Mouse (Mus musculus) CH12.LX (cell line): Measurements from ENCODE around the gene Psmd11. TPM values are rescaled to one million over a fixed set of nuclear protein-coding genes. Genes with fewer than 3 reads are reported as not detected.

Source experiments
- DNase-seq: peaks from one replicate; pipeline ENCODE4 v3.0.0-alpha.2; 2013; ENCODE audit errors: extremely low read depth
- H3K27ac ChIP-seq: 2 replicates; pipeline ENCODE4 v1.5.1; 2012; ENCODE audit warnings: low read depth, mild to moderate bottlenecking, control low read depth, moderate library complexity; ENCODE audit not compliant: insufficient read depth
- H3K27me3 ChIP-seq: replicated peaks from 2 replicates; pipeline ENCODE3; 2012; ENCODE audit warnings: inconsistent platforms
- H3K36me3 ChIP-seq, 2 experiments: replicated peaks in 1 of 2; 2 replicates each; pipeline versions ENCODE3 to v1.6.1; 2012; ENCODE audit warnings: inconsistent platforms in 1 of 2, low read length in 1 of 2, mild to moderate bottlenecking in 1 of 2, mixed read lengths in 1 of 2, moderate library complexity in 1 of 2; ENCODE audit not compliant: control insufficient read depth in 1 of 2, insufficient read depth in 1 of 2
- H3K4me1 ChIP-seq, 2 experiments: 2 replicates each; pipeline ENCODE4 v1.6.1; 2012; ENCODE audit warnings: inconsistent platforms in 1 of 2, moderate library complexity in 1 of 2; ENCODE audit not compliant: insufficient read depth in 2 of 2, control insufficient read depth in 1 of 2
- H3K4me2 ChIP-seq: 2 replicates; pipeline ENCODE4 v1.6.1; 2012; ENCODE audit warnings: low read depth, mild to moderate bottlenecking, control low read depth; ENCODE audit not compliant: poor library complexity, insufficient read depth, severe bottlenecking
- H3K4me3 ChIP-seq, 3 experiments: fragments of 150-350 bp in 1 of 3; sonication (generic) in 1 of 3; replicated peaks in 1 of 3; 2 replicates each; pipeline versions ENCODE3 to v1.5.1; 2011 to 2012; ENCODE audit warnings: low read depth in 2 of 3, low read length in 2 of 3, mild to moderate bottlenecking in 2 of 3, moderate library complexity in 2 of 3, control low read depth in 1 of 3, improper control_type of control experiment in 1 of 3, inconsistent platforms in 1 of 3, mixed read lengths in 1 of 3; ENCODE audit not compliant: poor library complexity in 1 of 3
- H3K79me2 ChIP-seq: replicated peaks from 2 replicates; pipeline ENCODE4 v1.6.1; 2012; ENCODE audit warnings: mild to moderate bottlenecking, moderate library complexity; ENCODE audit not compliant: control insufficient read depth, poor library complexity, insufficient read depth, severe bottlenecking; ENCODE audit errors: extremely low read depth
- H3K9ac ChIP-seq: 2 replicates; pipeline ENCODE4 v1.6.1; 2012; ENCODE audit warnings: low read depth, mild to moderate bottlenecking, control low read depth, moderate library complexity; ENCODE audit not compliant: insufficient read depth
- H3K9me3 ChIP-seq: replicated peaks from 2 replicates; pipeline ENCODE3; 2012; ENCODE audit warnings: low read length, inconsistent platforms, mixed read lengths
- BHLHE40 ChIP-seq: IDR thresholded peaks from 2 replicates; pipeline ENCODE4 v1.6.1; 2011; ENCODE audit warnings: mild to moderate bottlenecking, low read depth, low read length, improper control_type of control experiment
- CHD1 ChIP-seq: IDR thresholded peaks from 2 replicates; pipeline ENCODE4 v1.6.1; 2012; ENCODE audit warnings: low read depth, low read length, improper control_type of control experiment, inconsistent platforms
- CHD2 ChIP-seq: IDR thresholded peaks from 2 replicates; pipeline ENCODE4 v1.6.1; 2011; ENCODE audit warnings: low read length, improper control_type of control experiment
- CTCF ChIP-seq, 2 experiments: IDR thresholded peaks in 1 of 2; conservative IDR thresholded peaks in 1 of 2; 2 replicates each; pipeline ENCODE4 v1.5.1; 2011 to 2012; ENCODE audit warnings: low read depth in 2 of 2, low read length in 2 of 2, improper control_type of control experiment in 1 of 2, inconsistent platforms in 1 of 2, mild to moderate bottlenecking in 1 of 2, moderate library complexity in 1 of 2
- E2F4 ChIP-seq: IDR thresholded peaks from 2 replicates; pipeline ENCODE4 v1.6.1; 2011; ENCODE audit warnings: low read depth, low read length, improper control_type of control experiment; ENCODE audit not compliant: insufficient replicate concordance
- ELF1 ChIP-seq: IDR thresholded peaks from 2 replicates; pipeline ENCODE4 v1.6.1; 2014; ENCODE audit warnings: low read depth, mild to moderate bottlenecking, inconsistent platforms, low read length, improper control_type of control experiment
- EP300 ChIP-seq: IDR thresholded peaks from 2 replicates; pipeline ENCODE4 v1.6.1; 2011; ENCODE audit warnings: low read length, improper control_type of control experiment
- ETS1 ChIP-seq: conservative IDR thresholded peaks from 2 replicates; pipeline ENCODE4 v1.6.1; 2012; ENCODE audit warnings: low read depth, mild to moderate bottlenecking, inconsistent platforms, low read length, improper control_type of control experiment, moderate library complexity
- GABPA ChIP-seq: IDR thresholded peaks from 2 replicates; pipeline ENCODE4 v1.6.1; 2012; ENCODE audit warnings: low read depth, low read length, improper control_type of control experiment, inconsistent platforms; ENCODE audit not compliant: insufficient replicate concordance
- HCFC1 ChIP-seq: IDR thresholded peaks from 2 replicates; pipeline ENCODE4 v1.6.1; 2012; ENCODE audit warnings: low read depth, mild to moderate bottlenecking, inconsistent platforms, low read length, improper control_type of control experiment
- IRF4 ChIP-seq: IDR thresholded peaks from 2 replicates; pipeline ENCODE4 v1.6.1; 2014; ENCODE audit warnings: low read depth, mild to moderate bottlenecking, inconsistent platforms, low read length, improper control_type of control experiment
- JUN ChIP-seq: IDR thresholded peaks from 2 replicates; pipeline ENCODE4 v1.6.1; 2011; ENCODE audit warnings: low read depth, mild to moderate bottlenecking, low read length, improper control_type of control experiment, moderate library complexity; ENCODE audit not compliant: insufficient read depth
- JUND ChIP-seq: conservative IDR thresholded peaks from 2 replicates; pipeline ENCODE4 v1.6.1; 2011; ENCODE audit warnings: low read depth, low read length, improper control_type of control experiment
- KAT2A ChIP-seq: IDR thresholded peaks from 2 replicates; pipeline ENCODE4 v1.6.1; 2012; ENCODE audit warnings: low read length, improper control_type of control experiment, inconsistent platforms; ENCODE audit not compliant: insufficient replicate concordance
- MAFK ChIP-seq: IDR thresholded peaks from 2 replicates; pipeline ENCODE4 v1.6.1; 2011; ENCODE audit warnings: low read length, improper control_type of control experiment; ENCODE audit not compliant: insufficient replicate concordance
- MAX ChIP-seq: IDR thresholded peaks from 2 replicates; pipeline ENCODE4 v1.6.1; 2011; ENCODE audit warnings: low read length, improper control_type of control experiment
- MAZ ChIP-seq: IDR thresholded peaks from 2 replicates; pipeline ENCODE4 v1.6.1; 2012; ENCODE audit warnings: low read depth, mild to moderate bottlenecking, inconsistent platforms, low read length, improper control_type of control experiment, moderate library complexity
- MEF2A ChIP-seq: IDR thresholded peaks from 2 replicates; pipeline ENCODE4 v1.6.1; 2014; ENCODE audit warnings: low read depth, mild to moderate bottlenecking, inconsistent platforms, low read length, improper control_type of control experiment, borderline replicate concordance
- MXI1 ChIP-seq: IDR thresholded peaks from 2 replicates; pipeline ENCODE4 v1.6.1; 2011; ENCODE audit warnings: mild to moderate bottlenecking, low read depth, low read length, improper control_type of control experiment
- MYC ChIP-seq: IDR thresholded peaks from 2 replicates; pipeline ENCODE4 v1.6.1; 2011; ENCODE audit warnings: low read depth, mild to moderate bottlenecking, improper control_type of control experiment, low read length
- NELFE ChIP-seq: IDR thresholded peaks from 2 replicates; pipeline ENCODE4 v1.6.1; 2011; ENCODE audit warnings: low read depth, low read length, improper control_type of control experiment
- NRF1 ChIP-seq: IDR thresholded peaks from 2 replicates; pipeline ENCODE4 v1.6.1; 2014; ENCODE audit warnings: low read depth, mild to moderate bottlenecking, inconsistent platforms, low read length, improper control_type of control experiment, moderate library complexity
- PAX5 ChIP-seq: IDR thresholded peaks from 2 replicates; pipeline ENCODE4 v1.6.1; 2012; ENCODE audit warnings: low read length, inconsistent platforms, mixed read lengths
- POLR2A ChIP-seq: IDR thresholded peaks from 2 replicates; pipeline ENCODE4 v1.6.1; 2011; ENCODE audit warnings: low read depth, mild to moderate bottlenecking, improper control_type of control experiment, low read length
- POLR2AphosphoS2 ChIP-seq: IDR thresholded peaks from 2 replicates; pipeline ENCODE4 v1.6.1; 2011; ENCODE audit warnings: low read depth, low read length, improper control_type of control experiment
- RAD21 ChIP-seq: IDR thresholded peaks from 2 replicates; pipeline ENCODE4 v1.6.1; 2011; ENCODE audit warnings: low read depth, mild to moderate bottlenecking, low read length, improper control_type of control experiment, moderate library complexity
- RCOR1 ChIP-seq: conservative IDR thresholded peaks from 2 replicates; pipeline ENCODE4 v1.6.1; 2012; ENCODE audit warnings: low read depth, mild to moderate bottlenecking, inconsistent platforms, low read length, improper control_type of control experiment
- SIN3A ChIP-seq: IDR thresholded peaks from 2 replicates; pipeline ENCODE4 v1.6.1; 2012; ENCODE audit warnings: low read length, improper control_type of control experiment, inconsistent platforms
- SMC3 ChIP-seq: IDR thresholded peaks from 2 replicates; pipeline ENCODE4 v1.6.1; 2011; ENCODE audit warnings: low read depth, low read length, improper control_type of control experiment
- TBP ChIP-seq: conservative IDR thresholded peaks from 2 replicates; pipeline ENCODE4 v1.6.1; 2011; ENCODE audit warnings: low read depth, low read length, improper control_type of control experiment
- TCF12 ChIP-seq: IDR thresholded peaks from 2 replicates; pipeline ENCODE4 v1.6.1; 2014; ENCODE audit warnings: low read depth, mild to moderate bottlenecking, inconsistent platforms, low read length, improper control_type of control experiment
- UBTF ChIP-seq: IDR thresholded peaks from 2 replicates; pipeline ENCODE4 v1.6.1; 2012; ENCODE audit warnings: low read depth, mild to moderate bottlenecking, inconsistent platforms, low read length, improper control_type of control experiment, moderate library complexity
- USF1 ChIP-seq: IDR thresholded peaks from 2 replicates; pipeline ENCODE4 v1.6.1; 2014; ENCODE audit warnings: low read depth, mild to moderate bottlenecking, inconsistent platforms, low read length, improper control_type of control experiment
- USF2 ChIP-seq: conservative IDR thresholded peaks from 2 replicates; pipeline ENCODE4 v1.6.1; 2011; ENCODE audit warnings: low read depth, low read length, improper control_type of control experiment
- ZC3H11A ChIP-seq: IDR thresholded peaks from 2 replicates; pipeline ENCODE4 v1.6.1; 2012; ENCODE audit warnings: low read depth, mild to moderate bottlenecking, inconsistent platforms, low read length, improper control_type of control experiment
- ZKSCAN1 ChIP-seq: IDR thresholded peaks from 2 replicates; pipeline ENCODE4 v1.6.1; 2012; ENCODE audit warnings: low read depth, inconsistent platforms, low read length, improper control_type of control experiment, borderline replicate concordance
- ZMIZ1 ChIP-seq: IDR thresholded peaks from 2 replicates; pipeline ENCODE4 v1.6.1; 2012; ENCODE audit warnings: low read depth, mild to moderate bottlenecking, inconsistent platforms, low read length, improper control_type of control experiment
- ZNF384 ChIP-seq: IDR thresholded peaks from 2 replicates; pipeline ENCODE4 v1.6.1; 2012; ENCODE audit warnings: low read depth, low read length, improper control_type of control experiment, inconsistent platforms
- dilution Hi-C: fragments of 300-500 bp; cut with MboI; formaldehyde crosslinking; loops from 2 replicates; pipeline ENCODE4 v1.14.3; 2020; ENCODE audit warnings: low sequenced_read_pairs; ENCODE audit not compliant: extremely low pct_unique_long_range_greater_than_20kb, extremely low pct_ligation_motif_present
- in situ Hi-C: fragments of 300-500 bp; cut with MboI; formaldehyde crosslinking; loops from 3 replicates; pipeline ENCODE4 v1.14.3; 2019; ENCODE audit warnings: low sequenced_read_pairs, low pct_ligation_motif_present, low pct_unique_long_range_greater_than_20kb, mixed read lengths
- polyA plus RNA-seq: library from polyadenylated mRNA; unstranded; fragments of >175 nt; gene quantifications from 2 replicates; pipeline ENCODE4 v1.2.1, GENCODE M21; 2012; ENCODE audit warnings: low read depth; ENCODE audit not compliant: insufficient read length
- total RNA-seq, 2 experiments: library from RNA; depleted of rRNA; stranded (reverse); fragments of 300-350 nt in 1 of 2; fragments of >200 nt in 1 of 2; gene quantifications; 2 replicates each; pipeline ENCODE4 v1.2.3; 2012 to 2014

The Psmd11 gene
- total RNA-seq (2012; rRNA removed) (141 and 157 TPM in 2 replicates), total RNA-seq (2014; rRNA removed) (105 and 116 TPM in 2 replicates), polyA plus RNA-seq (179 and 191 TPM in 2 replicates)

GRCm38 (mm10) chr11:80428381-80429008 lies at the start of gene Psmd11:
TSS of gene Psmd11 (plus strand) at chr11:80428615.
- Histone ChIP-seq H3K36me3 (peaks cover 17 to 19% of the 10 kb centered on the region in 2 experiments), H3K79me2 (peaks cover 42% of the 10 kb centered on the region), H3K4me3 (peak within 1 kb of the TSS; percentile 87 to 99 (median 95)), H3K4me2 (peak within 1 kb of the TSS; percentile 94), H3K9me3 (no peaks in the 10 kb centered on the region), H3K9ac (peak within 1 kb of the TSS; percentile 87), H3K4me1 (peaks cover 3 to 21% of the 10 kb centered on the region in 2 experiments; a peak in 3 of 4 replicates), H3K27ac (peak within 1 kb of the TSS; percentile 74), H3K27me3 (no peaks in the 10 kb centered on the region)
- TF ChIP-seq MAX: 0 out of 2 replicates have a peak, but pooled peaks have one; percentile 24
- peak; percentile 96 for TF ChIP-seq POLR2A
- TF ChIP-seq HCFC1: peak; percentile 98
- peak; percentile 86; the same call in 1 of the 2 replicates for TF ChIP-seq GABPA
- TF ChIP-seq RAD21: peak; percentile 90
- peak; percentile 55 for TF ChIP-seq NRF1
- TF ChIP-seq UBTF: peak; percentile 78; the same call in 1 of the 2 replicates
- no peak for TF ChIP-seq ZNF384
- no peak; the same call in 1 of the 2 replicates for TF ChIP-seq MAFK
- TF ChIP-seq USF2: no peak
- TF ChIP-seq ETS1: no peak
- no peak for TF ChIP-seq EP300
- TF ChIP-seq RCOR1: no peak
- TF ChIP-seq TBP: 0 out of 2 replicates have a peak, but pooled peaks have one; percentile 54
- peak; percentile 79; the same call in 1 of the 2 replicates for TF ChIP-seq POLR2AphosphoS2
- 0 out of 2 replicates have a peak, but pooled peaks have one; percentile 47 for TF ChIP-seq MAZ
- TF ChIP-seq IRF4: peak; percentile 77
- TF ChIP-seq JUND: no peak
- peak in 1 of 2 experiments; percentile 95; a peak in 2 of 4 replicates for TF ChIP-seq CTCF (conservative IDR thresholded peaks at IDR 0.05 in 1 of 2, IDR thresholded peaks at IDR 0.05 in 1 of 2; ENCODE audit: low read depth in 2 of 2, low read length in 2 of 2)
- TF ChIP-seq JUN: no peak
- no peak for TF ChIP-seq CHD1
- no peak; the same call in 1 of the 2 replicates for TF ChIP-seq ZC3H11A
- no peak for TF ChIP-seq ZKSCAN1
- no peak for TF ChIP-seq USF1
- TF ChIP-seq TCF12: peak; percentile 97
- peak; percentile 94 for TF ChIP-seq ZMIZ1
- peak; percentile 94 for TF ChIP-seq SIN3A
- no peak for TF ChIP-seq PAX5
- TF ChIP-seq KAT2A: peak; percentile 97
- peak; percentile 30; the same call in 1 of the 2 replicates for TF ChIP-seq CHD2
- no peak for TF ChIP-seq E2F4
- TF ChIP-seq MXI1: 0 out of 2 replicates have a peak, but pooled peaks have one; percentile 12
- no peak for TF ChIP-seq BHLHE40
- peak; percentile 97 for TF ChIP-seq NELFE
- TF ChIP-seq MEF2A: peak; percentile 78
- TF ChIP-seq MYC: 0 out of 2 replicates have a peak, but pooled peaks have one; percentile 40
- peak; percentile 95 for TF ChIP-seq ELF1
- peak; percentile 85 for TF ChIP-seq SMC3
- in situ Hi-C loops (no loop called here), dilution Hi-C loops (no loop called here)
- peak; percentile 98 for DNase-seq
